Mouse (Mus musculus): ENCODE data around the gene Scgb1b15. TPM values are rescaled to one million over a fixed set of nuclear protein-coding genes. Genes with fewer than 3 reads are reported as not detected.
"Not testable (repeated sequence)": the region's sequence is repeated elsewhere in the genome, so short reads cannot be mapped to it uniquely, and the experiment has no call there.

The Scgb1b15 gene
- not detected in 2 replicates for total RNA-seq (2015)
- not detected in 2 replicates for total RNA-seq (2017)

DNA sequence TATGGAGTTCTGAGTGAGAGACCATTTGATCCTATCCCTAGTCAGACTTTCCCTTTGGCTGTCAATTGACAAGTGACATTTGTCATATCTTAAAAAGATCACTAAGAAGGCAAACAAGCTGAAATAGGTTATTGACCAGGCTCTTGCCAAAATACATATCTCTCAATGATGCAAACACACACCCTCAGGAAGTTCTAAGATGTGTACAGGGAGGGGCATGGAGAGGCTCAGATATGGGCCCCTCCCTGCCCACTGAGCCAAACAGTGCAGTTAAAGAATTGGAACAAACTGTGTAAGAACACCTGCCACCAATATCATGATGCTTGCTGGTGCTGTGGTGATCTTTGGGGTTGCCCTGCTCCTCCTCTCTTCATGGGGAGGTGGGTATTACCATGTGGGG is at the start of gene Scgb1b15:
TSS of gene Scgb1b15 (plus strand) at position 301 of the 400 bp plus-strand sequence.
- not testable (repeated sequence) for ATAC-seq (replicated peaks; ENCODE audit: poor library complexity)

DNA sequence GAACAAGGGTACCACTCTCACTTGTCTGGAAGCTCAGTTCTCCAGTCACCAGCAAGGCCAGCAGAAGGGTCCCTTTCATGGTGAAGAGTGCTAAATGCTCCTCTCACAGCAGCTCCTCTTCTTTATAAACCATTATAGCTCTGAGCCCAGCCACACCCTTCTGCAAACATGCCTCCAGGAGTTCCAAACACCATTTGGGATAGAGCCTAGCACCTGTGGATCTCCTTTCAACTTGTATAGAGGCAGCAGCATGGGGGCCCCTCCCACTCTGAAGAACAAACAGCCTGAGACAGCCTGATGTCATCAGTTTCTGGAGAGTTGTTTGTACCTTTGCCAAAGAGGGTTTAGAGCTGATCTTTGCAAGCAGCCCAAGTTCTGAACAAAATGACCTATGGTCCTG is 6.8 kb upstream of the Scgb1b15 start, which contains the start of gene Scgb2b15:
TSS of gene Scgb2b15 (minus strand) at position 101 of the 400 bp plus-strand sequence.
- ATAC-seq (replicated peaks; ENCODE audit: poor library complexity): not testable (repeated sequence)

Other genes with a start within 250 kb of the Scgb1b15 start
- gene Scgb2b15, start 6.9 kb upstream of the Scgb1b15 start, total RNA-seq (2015): not detected in 2 replicates
- not detected in 2 replicates for gene Scgb2b15, start 6.9 kb upstream of the Scgb1b15 start, total RNA-seq (2017)
- not detected in 2 replicates for gene Scgb2b17, start 220.0 kb downstream of the Scgb1b15 start, total RNA-seq (2015)
- not detected in 2 replicates for gene Scgb2b17, start 220.0 kb downstream of the Scgb1b15 start, total RNA-seq (2017)
- gene Scgb1b17, start 226.9 kb downstream of the Scgb1b15 start, total RNA-seq (2015): not detected in 2 replicates
- gene Scgb1b17, start 226.9 kb downstream of the Scgb1b15 start, total RNA-seq (2017): not detected in 2 replicates

All from megakaryocyte progenitor cell, adult 5-6 weeks (primary cell).